Mouse (Mus musculus) limb, embryonic 14.5 days (tissue): Measurements from ENCODE around the gene Bbs12. TPM values are rescaled to one million over a fixed set of nuclear protein-coding genes. Genes with fewer than 3 reads are reported as not detected.

Source experiments
- ATAC-seq: fragments of 200-750 bp; cut with Nextera tagmentation; 2 replicates; pipeline ENCODE4 v1.8.0; 2017; ENCODE audit warnings: low read depth, moderate number of reproducible peaks, moderate TSS enrichment; ENCODE audit not compliant: low FRiP score
- DNase-seq: peaks from one replicate; pipeline ENCODE4 v3.0.0-alpha.2; 2015; ENCODE audit warnings: low spot score
- H3K27ac ChIP-seq: fragments of 300-500 bp; sonication (generic); replicated peaks from 2 replicates; pipeline ENCODE4 v1.5.1; 2014; ENCODE audit warnings: low read depth, mild to moderate bottlenecking, low read length, moderate library complexity, mixed read lengths
- H3K27me3 ChIP-seq: fragments of 300-500 bp; sonication (generic); 2 replicates; pipeline ENCODE4 v1.6.1; 2014; ENCODE audit warnings: low read length, mixed read lengths; ENCODE audit not compliant: control insufficient read depth, insufficient read depth
- H3K36me3 ChIP-seq: fragments of 300-500 bp; sonication (generic); 2 replicates; pipeline ENCODE4 v1.6.1; 2014; ENCODE audit warnings: mild to moderate bottlenecking, low read length, moderate library complexity, mixed read lengths; ENCODE audit not compliant: control insufficient read depth, insufficient read depth
- H3K4me1 ChIP-seq: fragments of 300-500 bp; sonication (generic); 2 replicates; pipeline ENCODE4 v1.6.1; 2014; ENCODE audit warnings: antibody characterized with exemption, low read length, mixed read lengths; ENCODE audit not compliant: control insufficient read depth, insufficient read depth
- H3K4me2 ChIP-seq: fragments of 300-500 bp; sonication (generic); replicated peaks from 2 replicates; pipeline ENCODE4 v1.6.1; 2014; ENCODE audit warnings: low read depth, mild to moderate bottlenecking, low read length, moderate library complexity; ENCODE audit not compliant: severe bottlenecking
- H3K4me3 ChIP-seq: fragments of 300-500 bp; sonication (generic); replicated peaks from 2 replicates; pipeline ENCODE4 v1.5.1; 2014; ENCODE audit warnings: low read length
- H3K9ac ChIP-seq: fragments of 300-500 bp; sonication (generic); 2 replicates; pipeline ENCODE4 v1.6.1; 2014; ENCODE audit warnings: mild to moderate bottlenecking, low read depth, low read length, moderate library complexity; ENCODE audit not compliant: severe bottlenecking
- H3K9me3 ChIP-seq: fragments of 300-500 bp; sonication (generic); 2 replicates; pipeline ENCODE4 v1.6.1; 2016; ENCODE audit warnings: low read length; ENCODE audit not compliant: control insufficient read depth
- POLR2A ChIP-seq: fragments of 200-500 bp; IDR thresholded peaks from 2 replicates; pipeline ENCODE4 v1.8.0; 2012; ENCODE audit warnings: inconsistent platforms, mild to moderate bottlenecking, moderate library complexity, borderline replicate concordance; ENCODE audit not compliant: insufficient read depth, insufficient read length; ENCODE audit errors: extremely low read depth
- WGBS: fragments of 180-500 bp; shearing (Covaris S2); extraction: QIAGEN DNeasy Blood & Tissue Kit; methylation state at CpG from one replicate; pipeline ENCODE4 v1.1.7; 2014; 5-methylcytosine and 5-hydroxymethylcytosine counted together
- polyA plus RNA-seq, 2 experiments: library from polyadenylated mRNA; depleted of rRNA in 1 of 2; stranded (reverse) in 1 of 2; unstranded in 1 of 2; fragments of >200 nt; fragmentation: Nextera tagmentation in 1 of 2; extraction: Ambion mirVana in 1 of 2; gene quantifications; 2 replicates each; pipeline versions ENCODE4 v1.2.1 to v1.2.3; 2012 to 2014

Bbs12 gene
- polyA plus RNA-seq, 2 experiments: 7.4 to 7.8 TPM

- no peak for TF ChIP-seq POLR2A
- Histone ChIP-seq H3K4me1 (peaks cover 5% of the 10 kb centered on the region; the same call in 1 of the 2 replicates), H3K27ac (no peak overlapping the region), H3K4me3 (no peak overlapping the region), H3K9me3 (no peaks in the 10 kb centered on the region), H3K4me2 (no peak overlapping the region), H3K9ac (no peak overlapping the region), H3K27me3 (no peaks in the 10 kb centered on the region), H3K36me3 (no peaks in the 10 kb centered on the region)
- ATAC-seq (no peak), DNase-seq (no peak)
- WGBS: 48% methylated on average over 3 of the region's 3 CpGs
These were observed 53.6 kb downstream of the Bbs12 start for GRCm38 (mm10) chr3:37365976-37366375.

- Histone ChIP-seq H3K9ac (no peak overlapping the region), H3K4me2 (no peak overlapping the region), H3K27ac (no peak overlapping the region), H3K36me3 (no peaks in the 10 kb centered on the region), H3K9me3 (no peaks in the 10 kb centered on the region), H3K4me1 (peaks cover 5% of the 10 kb centered on the region; the same call in 1 of the 2 replicates), H3K27me3 (no peaks in the 10 kb centered on the region), H3K4me3 (no peak overlapping the region)
- no peak for TF ChIP-seq POLR2A
- 63% methylated on average over 4 of the region's 4 CpGs for WGBS
- ATAC-seq: no peak
- DNase-seq: no peak
These were observed 54.2 kb downstream of the Bbs12 start for GRCm38 (mm10) chr3:37366381-37367053.

- Histone ChIP-seq H3K27ac (no peak overlapping the region), H3K4me1 (peaks cover 15% of the 10 kb centered on the region), H3K9me3 (no peaks in the 10 kb centered on the region), H3K27me3 (no peaks in the 10 kb centered on the region), H3K9ac (no peak overlapping the region), H3K36me3 (no peaks in the 10 kb centered on the region), H3K4me3 (no peak overlapping the region), H3K4me2 (no peak overlapping the region)
- TF ChIP-seq POLR2A: no peak
- ATAC-seq (0 out of 2 replicates have a peak, but pooled peaks have one; percentile 26), DNase-seq (no peak)
- WGBS: 46% methylated on average over 4 of the region's 4 CpGs
These were observed 58.1 kb downstream of the Bbs12 start for GRCm38 (mm10) chr3:37370407-37370806.

Other genes starting within 250 kb of the Bbs12 start
- 0.47 and 0.48 TPM in 2 replicates for gene Adad1, start 249.0 kb upstream of the Bbs12 start, polyA plus RNA-seq (2012; rRNA removed)
- 0.75 and 0.95 TPM in 2 replicates for gene Adad1, start 249.0 kb upstream of the Bbs12 start, polyA plus RNA-seq (2014; fragmentation: Nextera tagmentation; extraction: Ambion mirVana)
- gene Il2, start 186.6 kb upstream of the Bbs12 start, polyA plus RNA-seq (2012; rRNA removed): 0.15 and 0.52 TPM in 2 replicates
- gene Il2, start 186.6 kb upstream of the Bbs12 start, polyA plus RNA-seq (2014; fragmentation: Nextera tagmentation; extraction: Ambion mirVana): 0.50 and 0.74 TPM in 2 replicates
- not detected in 2 replicates for gene Il21, start 79.9 kb upstream of the Bbs12 start, polyA plus RNA-seq (2012; rRNA removed)
- not detected in 2 replicates for gene Il21, start 79.9 kb upstream of the Bbs12 start, polyA plus RNA-seq (2014; fragmentation: Nextera tagmentation; extraction: Ambion mirVana)
- gene Cetn4, start 154 bp downstream of the Bbs12 start, polyA plus RNA-seq (2012; rRNA removed): 1.8 and 3.4 TPM in 2 replicates
- 1.8 and 2.6 TPM in 2 replicates for gene Cetn4, start 154 bp downstream of the Bbs12 start, polyA plus RNA-seq (2014; fragmentation: Nextera tagmentation; extraction: Ambion mirVana)
- gene Fgf2, start 35.8 kb downstream of the Bbs12 start, polyA plus RNA-seq (2012; rRNA removed): 12.7 and 12.9 TPM in 2 replicates
- 10.5 and 10.8 TPM in 2 replicates for gene Fgf2, start 35.8 kb downstream of the Bbs12 start, polyA plus RNA-seq (2014; fragmentation: Nextera tagmentation; extraction: Ambion mirVana)
- 5.7 and 9.6 TPM in 2 replicates for gene Spata5, start 107.3 kb downstream of the Bbs12 start, polyA plus RNA-seq (2012; rRNA removed)
- gene Spata5, start 107.3 kb downstream of the Bbs12 start, polyA plus RNA-seq (2014; fragmentation: Nextera tagmentation; extraction: Ambion mirVana): 39.9 and 40.2 TPM in 2 replicates
- gene Nudt6, start 107.7 kb downstream of the Bbs12 start, polyA plus RNA-seq (2012; rRNA removed): 7.2 and 8.9 TPM in 2 replicates
- gene Nudt6, start 107.7 kb downstream of the Bbs12 start, polyA plus RNA-seq (2014; fragmentation: Nextera tagmentation; extraction: Ambion mirVana): 5.0 and 5.9 TPM in 2 replicates